Mouse (Mus musculus): ENCODE measurements at regions not wholly inside any gene's neighbourhood (a gene's known extent, or its start where the extent isn't known, plus 50 kb on each side); places are given as distances from the start of the nearest gene placed in this dataset.

DNA sequence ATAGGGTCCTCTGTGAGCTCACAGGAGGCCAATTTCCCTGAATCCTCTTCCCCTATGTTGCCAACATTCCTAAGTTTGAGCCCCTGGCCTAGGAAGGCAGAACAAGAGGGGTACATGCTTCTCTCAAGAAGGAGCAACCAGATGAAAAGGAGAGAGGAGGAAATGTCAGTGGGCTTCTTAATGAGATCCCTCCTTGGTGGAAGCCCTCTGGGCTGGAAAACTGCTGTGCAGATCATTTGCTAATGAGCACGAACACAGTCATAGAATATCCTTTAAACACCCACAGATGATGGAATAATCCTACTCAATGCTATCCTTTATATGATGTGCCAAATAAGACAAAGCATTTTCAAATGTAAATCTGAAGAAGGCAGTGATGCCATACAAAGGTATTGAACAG, 455.5 kb downstream of the Cdh11 start:
- ATAC-seq, result no peak
- whole genome bisulfite sequencing, result 82% methylated on average over 1 of the region's 1 CpGs

More for the DNA sequence above, 455.5 kb downstream of the Cdh11 start:
- Histone ChIP-seq H3K27me3 (replicated peaks; ENCODE audit: control insufficient read depth, insufficient read depth, low read length) (no peaks in the 10 kb centered on the region), H3K4me3 (ENCODE audit: low read length) (no peak overlapping the region), H3K4me1 (ENCODE audit: control insufficient read depth, insufficient read depth, low read length) (no peaks in the 10 kb centered on the region), H3K4me2 (ENCODE audit: low read depth, low read length) (no peak overlapping the region), H3K9me3 (ENCODE audit: control insufficient read depth, low read length) (no peaks in the 10 kb centered on the region), H3K27ac (ENCODE audit: low read length) (no peak overlapping the region), H3K9ac (ENCODE audit: low read depth, low read length) (no peak overlapping the region), H3K36me3 (ENCODE audit: control insufficient read depth, insufficient read depth, low read length) (no peaks in the 10 kb centered on the region)
